Mouse (Mus musculus): ENCODE results near the gene Thbd.

- TF ChIP-seq CTCF (IDR thresholded peaks at IDR 0.05; ENCODE audit: extremely low read depth, insufficient read depth, insufficient read length, insufficient replicate concordance) (peak; percentile 65; the same call in 1 of the 2 replicates), POLR2A (IDR thresholded peaks at IDR 0.05; ENCODE audit: low read depth, low read length) (no peak)
These were observed 32.5 kb downstream of the Thbd start for GRCm38 (mm10) chr2:148375326-148376150.

Measured in spleen, adult 2 months (tissue).